Comparison of ENCODE assay signal across 21 mouse cellular contexts in the genomic region with DNA sequence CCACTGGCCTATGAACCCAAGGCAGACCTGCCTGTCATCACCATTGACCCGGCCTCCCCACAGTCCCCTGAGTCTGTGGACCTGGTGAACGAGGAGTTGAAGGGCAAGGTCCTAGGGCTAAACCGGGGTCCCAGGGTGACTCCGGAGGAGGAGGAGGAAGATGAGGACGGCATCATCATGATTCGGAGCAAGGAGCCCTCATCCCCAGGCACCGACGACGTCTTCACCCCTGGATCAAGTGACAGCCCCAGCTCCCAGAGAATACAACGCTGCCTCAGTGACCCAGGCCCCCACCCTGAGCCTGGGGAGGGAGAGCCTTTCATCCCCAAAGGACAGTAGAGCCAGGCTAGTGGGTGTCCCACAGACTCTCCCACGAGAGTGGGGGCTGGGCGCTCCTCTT. TPM values are rescaled to one million over a fixed set of nuclear protein-coding genes. Genes with fewer than 3 reads are reported as not detected.
DNase-seq lines count a peak whose midpoint lies in the region; ATAC-seq lines count a peak whose summit lies in the region.
"Had no signal": no experiment of that assay in that cellular context is flagged by ENCODE, and none has a peak within 500 bp of the region (broad histone marks: within the 10 kb centered on the region; RNA-seq: fewer than 3 reads in every experiment).

No protein-coding gene starts in this region.

- H3K4me2 ChIP-seq in hindbrain, embryonic 12.5 days (replicated peaks), result no peak overlapping the region
- H3K4me2 ChIP-seq in hindbrain, embryonic 13.5 days, result no peak overlapping the region
- no peak overlapping the region for H3K4me2 ChIP-seq in lung, embryonic 15.5 days
- H3K4me2 ChIP-seq: embryonic facial prominence, embryonic 13.5 days; embryonic facial prominence, embryonic 15.5 days; forebrain, embryonic 12.5 days had no signal

- no peak overlapping the region for H3K4me3 ChIP-seq in hindbrain, embryonic 12.5 days
- H3K4me3 ChIP-seq in hindbrain, embryonic 13.5 days, result no peak overlapping the region
- H3K4me3 ChIP-seq in lung, embryonic 15.5 days, result no peak overlapping the region
- H3K4me3 ChIP-seq: embryonic facial prominence, embryonic 13.5 days; embryonic facial prominence, embryonic 15.5 days; erythroblast, embryonic 14.5 days; forebrain, embryonic 10.5 days; forebrain, embryonic 12.5 days had no signal

- no peak for DNase-seq in lung, postnatal 4 days
- DNase-seq: adrenal gland, adult 2 months; adrenal gland, postnatal 10 days; adrenal gland, postnatal 25 days; cerebellum, adult 11 months; cerebellum, adult 18-20 months; cerebellum, adult 8-10 months; cerebellum, adult 9-11 months; cerebellum, postnatal 14 days; cerebellum, postnatal 36 days; embryo, embryonic 11 days had no signal

- no peaks in the 10 kb centered on the region for H3K9me3 ChIP-seq in hindbrain, embryonic 12.5 days (replicated peaks)
- H3K9me3 ChIP-seq in hindbrain, embryonic 13.5 days, result no peaks in the 10 kb centered on the region
- H3K9me3 ChIP-seq in lung, embryonic 15.5 days, result no peaks in the 10 kb centered on the region
- H3K9me3 ChIP-seq: embryonic facial prominence, embryonic 13.5 days; embryonic facial prominence, embryonic 15.5 days; forebrain, embryonic 10.5 days; forebrain, embryonic 12.5 days had no signal

- ATAC-seq in hindbrain, embryonic 12.5 days (ENCODE audit: low FRiP score), result no peak
- no peak for ATAC-seq in hindbrain, embryonic 13.5 days (ENCODE audit: low FRiP score)
- ATAC-seq in lung, embryonic 15.5 days (ENCODE audit: borderline replicate concordance, extremely low read depth, low FRiP score, low TSS enrichment), result 0 out of 2 replicates have a peak, but pooled peaks have one; percentile 15
- ATAC-seq: forebrain, embryonic 14.5 days; forebrain, embryonic 16.5 days had no signal

- H3K4me1 ChIP-seq in hindbrain, embryonic 12.5 days, result no peaks in the 10 kb centered on the region
- H3K4me1 ChIP-seq in hindbrain, embryonic 13.5 days (replicated peaks), result no peaks in the 10 kb centered on the region; the same call in 1 of the 2 replicates
- no peaks in the 10 kb centered on the region for H3K4me1 ChIP-seq in lung, embryonic 15.5 days
- H3K4me1 ChIP-seq: forebrain, embryonic 12.5 days had no signal

- H3K27ac ChIP-seq in hindbrain, embryonic 12.5 days, result no peak overlapping the region
- H3K27ac ChIP-seq in hindbrain, embryonic 13.5 days, result no peak overlapping the region
- no peak overlapping the region for H3K27ac ChIP-seq in lung, embryonic 15.5 days
- H3K27ac ChIP-seq: embryonic facial prominence, embryonic 13.5 days; embryonic facial prominence, embryonic 15.5 days; forebrain, embryonic 10.5 days; forebrain, embryonic 12.5 days had no signal

- peaks cover 41% of the 10 kb centered on the region for H3K36me3 ChIP-seq in hindbrain, embryonic 12.5 days
- H3K36me3 ChIP-seq in hindbrain, embryonic 13.5 days, result peaks cover 42% of the 10 kb centered on the region
- H3K36me3 ChIP-seq in lung, embryonic 15.5 days, result peaks cover 15% of the 10 kb centered on the region

- 0 out of 2 replicates have a peak overlapping the region, but pooled peaks have one; percentile 5 for H3K9ac ChIP-seq in hindbrain, embryonic 12.5 days
- H3K9ac ChIP-seq in hindbrain, embryonic 13.5 days, result no peak overlapping the region; the same call in 1 of the 2 replicates
- no peak overlapping the region for H3K9ac ChIP-seq in lung, embryonic 15.5 days
- H3K9ac ChIP-seq: embryonic facial prominence, embryonic 13.5 days; embryonic facial prominence, embryonic 15.5 days had no signal

- WGBS in hindbrain, embryonic 12.5 days, result 90% methylated on average over 12 of the region's 12 CpGs
- WGBS in hindbrain, embryonic 13.5 days, result 92% methylated on average over 12 of the region's 12 CpGs
- 85% methylated on average over 12 of the region's 12 CpGs for WGBS in lung, embryonic 15.5 days

- H3K27me3 ChIP-seq in hindbrain, embryonic 12.5 days, result no peaks in the 10 kb centered on the region
- H3K27me3 ChIP-seq in hindbrain, embryonic 13.5 days, result no peaks in the 10 kb centered on the region
- H3K27me3 ChIP-seq in lung, embryonic 15.5 days, result no peaks in the 10 kb centered on the region
- H3K27me3 ChIP-seq: embryonic facial prominence, embryonic 13.5 days; embryonic facial prominence, embryonic 15.5 days; forebrain, embryonic 12.5 days had no signal

RNA-seq across cellular contexts. Expression of a gene that starts 52.5 kb away (rescaled TPM):
- 8.4 and 9.5 TPM in 2 replicates for polyA plus RNA-seq in hindbrain, embryonic 12.5 days (2016; fragmentation: Nextera tagmentation; extraction: Ambion mirVana)
- polyA plus RNA-seq in hindbrain, embryonic 13.5 days (2015; fragmentation: Nextera tagmentation; extraction: Ambion mirVana), result 6.7 and 7.5 TPM in 2 replicates
- polyA plus RNA-seq in lung, embryonic 15.5 days (2015; fragmentation: Nextera tagmentation; extraction: Ambion mirVana), result 7.6 and 8.3 TPM in 2 replicates

RNA-seq across cellular contexts. Expression of a gene that starts 57.9 kb away (rescaled TPM):
- 1.0 and 1.5 TPM in 2 replicates for polyA plus RNA-seq in hindbrain, embryonic 12.5 days (2016; fragmentation: Nextera tagmentation; extraction: Ambion mirVana)
- 0.13 and 0.30 TPM in 2 replicates for polyA plus RNA-seq in hindbrain, embryonic 13.5 days (2015; fragmentation: Nextera tagmentation; extraction: Ambion mirVana)
- 1.5 and 1.9 TPM in 2 replicates for polyA plus RNA-seq in lung, embryonic 15.5 days (2015; fragmentation: Nextera tagmentation; extraction: Ambion mirVana)
- polyA plus RNA-seq: erythroblast, embryonic 14.5 days had no signal
